Mouse (Mus musculus) testis, adult 2 months (tissue): ENCODE measurements around the gene Tut4.

Experiments used
- CTCF ChIP-seq: fragments of 200-500 bp; IDR thresholded peaks from 2 replicates; pipeline ENCODE4 v1.5.1; 2012; ENCODE audit warnings: low read depth, mild to moderate bottlenecking, inconsistent platforms, low read length, moderate library complexity; ENCODE audit not compliant: control insufficient read depth, insufficient read depth, insufficient replicate concordance
- POLR2A ChIP-seq: fragments of 200-500 bp; IDR thresholded peaks from 2 replicates; pipeline ENCODE4 v1.6.1; 2012; ENCODE audit warnings: low read depth, mild to moderate bottlenecking, inconsistent platforms, low read length, moderate library complexity; ENCODE audit not compliant: control insufficient read depth

GRCm38 (mm10) chr4:108435646-108436045 is 23.6 kb upstream of the Tut4 start:
- TF ChIP-seq CTCF, result no peak
- no peak for TF ChIP-seq POLR2A
